Mouse (Mus musculus) heart, embryonic 13.5 days (tissue): ENCODE results near the gene Tmsb15l. TPM values are rescaled to one million over a fixed set of nuclear protein-coding genes. Genes with fewer than 3 reads are reported as not detected.

Source experiments
- ATAC-seq: fragments of 200-750 bp; cut with Nextera tagmentation; 2 replicates; pipeline ENCODE4 v1.8.0; 2017; ENCODE audit warnings: moderate TSS enrichment; ENCODE audit not compliant: insufficient number of reproducible peaks, low FRiP score, low TSS enrichment; ENCODE audit errors: extremely low read depth
- H3K27ac ChIP-seq: fragments of 300-500 bp; sonication (generic); replicated peaks from 2 replicates; pipeline ENCODE4 v1.5.1; 2015; ENCODE audit warnings: moderate library complexity, mild to moderate bottlenecking, inconsistent platforms
- H3K27me3 ChIP-seq: fragments of 300-500 bp; sonication (generic); replicated peaks from 2 replicates; pipeline ENCODE4 v1.6.1; 2015; ENCODE audit warnings: mild to moderate bottlenecking, inconsistent platforms
- H3K36me3 ChIP-seq: fragments of 300-500 bp; sonication (generic); 2 replicates; pipeline ENCODE4 v1.6.1; 2015; ENCODE audit warnings: mild to moderate bottlenecking, inconsistent platforms
- H3K4me1 ChIP-seq: fragments of 300-500 bp; sonication (generic); 2 replicates; pipeline ENCODE4 v1.6.1; 2015; ENCODE audit warnings: inconsistent platforms
- H3K4me2 ChIP-seq: fragments of 300-500 bp; sonication (generic); 2 replicates; pipeline ENCODE4 v1.6.1; 2015; ENCODE audit warnings: inconsistent platforms, mild to moderate bottlenecking, moderate library complexity
- H3K4me3 ChIP-seq: fragments of 300-500 bp; sonication (generic); 2 replicates; pipeline ENCODE4 v1.5.1; 2015; ENCODE audit warnings: moderate library complexity, mild to moderate bottlenecking, inconsistent platforms
- H3K9ac ChIP-seq: fragments of 300-500 bp; sonication (generic); 2 replicates; pipeline ENCODE4 v1.6.1; 2015; ENCODE audit warnings: inconsistent platforms, mild to moderate bottlenecking, moderate library complexity
- H3K9me3 ChIP-seq: fragments of 300-500 bp; sonication (generic); 2 replicates; pipeline ENCODE4 v1.6.1; 2016; ENCODE audit warnings: inconsistent platforms
- WGBS: fragments of 180-500 bp; shearing (Covaris S2); methylation state at CpG from one replicate; pipeline ENCODE4 v1.1.7; 2015; ENCODE audit warnings: mixed read lengths; 5-methylcytosine and 5-hydroxymethylcytosine counted together
- polyA plus RNA-seq: library from polyadenylated mRNA; unstranded; fragments of >200 nt; fragmentation: Nextera tagmentation; extraction: Ambion mirVana; gene quantifications from 2 replicates; pipeline ENCODE4 v1.2.1, GENCODE M21; 2015

The Tmsb15l gene
- polyA plus RNA-seq: 2.0 and 2.7 TPM in 2 replicates

DNA sequence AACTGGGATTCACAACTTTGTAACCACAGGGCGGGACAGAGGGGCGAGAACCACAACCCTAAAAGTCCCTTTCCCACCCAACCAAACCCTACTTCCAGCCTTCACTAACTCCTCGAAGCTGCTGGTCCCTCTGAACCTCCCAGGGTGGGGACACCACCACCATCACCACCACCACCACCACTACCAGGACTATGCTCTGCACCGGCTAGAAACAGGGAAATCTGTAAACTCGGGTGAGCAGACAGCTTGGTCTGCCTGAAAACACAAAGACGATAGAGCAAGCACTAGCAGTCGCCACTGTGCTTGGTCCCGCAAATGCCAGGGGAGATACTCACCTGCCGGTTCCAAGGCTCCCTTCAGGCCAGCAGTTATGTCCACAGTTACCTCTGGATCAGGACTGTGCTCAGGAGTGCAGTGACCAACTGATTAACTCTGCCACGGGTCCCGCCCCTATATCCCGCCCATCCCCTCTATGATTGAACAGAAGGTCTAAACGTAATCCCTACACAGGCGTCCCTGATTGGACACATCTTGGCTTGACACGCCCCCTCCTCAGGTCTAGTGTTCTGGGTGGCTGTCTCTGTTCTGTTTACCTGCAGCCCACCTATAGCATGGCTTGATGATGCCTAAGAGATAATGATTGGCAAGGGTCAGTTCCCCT, at the start of gene Tmsb15l, which contains the start of gene Tmsb15b1:
Gene Tmsb15l, minus strand, starts transcription at position 446 of the 661 bp plus-strand sequence.
Gene Tmsb15b1, minus strand, starts transcription at position 451 of the 661 bp plus-strand sequence.
- Histone ChIP-seq H3K36me3 (no peaks in the 10 kb centered on the region), H3K27ac (no peak within 1 kb of the TSS), H3K4me2 (peak within 1 kb of the TSS; percentile 67), H3K27me3 (no peaks in the 10 kb centered on the region), H3K9me3 (no peaks in the 10 kb centered on the region), H3K4me1 (no peaks in the 10 kb centered on the region), H3K9ac (peak within 1 kb of the TSS; percentile 71), H3K4me3 (peak within 1 kb of the TSS; percentile 53)
- peak; percentile 76 for ATAC-seq
- 22% methylated on average over 15 of the region's 15 CpGs for WGBS

DNA sequence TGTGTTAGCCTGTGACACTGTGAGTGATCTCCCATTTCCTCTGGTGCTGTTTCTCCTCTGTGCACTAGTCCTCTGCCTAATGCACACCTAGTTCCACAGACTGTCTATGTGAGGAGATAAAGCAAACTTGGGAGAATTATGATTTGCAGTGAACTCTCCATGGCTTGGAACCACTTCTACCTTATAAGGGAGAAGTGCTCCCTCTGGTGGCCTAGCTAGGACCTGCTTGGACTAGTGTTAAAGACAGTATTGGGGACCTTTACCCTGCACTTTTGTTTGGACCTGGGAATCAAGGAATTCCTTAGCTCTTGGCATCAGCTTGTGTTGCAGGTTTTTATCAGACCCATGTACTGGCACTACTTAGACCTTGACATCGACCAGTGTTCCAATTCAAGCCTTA, 42.6 kb upstream of the Tmsb15l start:
- no peak for ATAC-seq
- 19% methylated on average over 1 of the region's 1 CpGs for WGBS

DNA sequence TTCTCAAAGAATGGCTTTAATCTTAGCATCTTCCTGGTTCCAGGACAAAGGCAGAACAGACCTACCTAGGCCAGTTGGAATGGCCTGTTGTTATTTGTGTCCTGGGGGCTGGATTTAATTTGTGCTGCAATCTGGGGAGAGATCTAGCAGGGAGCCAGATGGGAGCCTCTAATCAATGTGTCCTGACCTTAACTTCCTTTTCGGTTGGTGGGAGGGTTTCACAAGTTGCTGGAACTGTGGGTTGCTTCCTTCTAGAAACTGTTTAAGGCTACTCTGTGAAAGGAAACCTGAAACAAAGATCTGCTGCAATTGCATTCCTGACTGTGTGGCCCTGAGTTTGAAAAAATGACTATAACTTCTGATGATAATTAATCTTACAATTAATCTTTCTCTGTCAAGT, 41.0 kb upstream of the Tmsb15l start:
- H3K9me3 ChIP-seq: no peaks in the 10 kb centered on the region
- H3K4me3 ChIP-seq: no peak overlapping the region
- H3K4me2 ChIP-seq: no peak overlapping the region
- H3K9ac ChIP-seq: no peak overlapping the region
- ATAC-seq: no peak
- no peaks in the 10 kb centered on the region for H3K4me1 ChIP-seq
- H3K36me3 ChIP-seq: peaks cover 15% of the 10 kb centered on the region
- no peak overlapping the region for H3K27ac ChIP-seq
- 64% methylated on average over 1 of the region's 1 CpGs for WGBS
- H3K27me3 ChIP-seq: no peaks in the 10 kb centered on the region

More for the DNA sequence above, 42.6 kb upstream of the Tmsb15l start:
- no peaks in the 10 kb centered on the region for H3K4me1 ChIP-seq
- H3K4me3 ChIP-seq: no peak overlapping the region
- H3K36me3 ChIP-seq: peaks cover 11% of the 10 kb centered on the region
- no peak overlapping the region for H3K27ac ChIP-seq
- no peaks in the 10 kb centered on the region for H3K9me3 ChIP-seq
- H3K27me3 ChIP-seq: no peaks in the 10 kb centered on the region
- no peak overlapping the region for H3K4me2 ChIP-seq
- H3K9ac ChIP-seq: no peak overlapping the region

GRCm38 (mm10) chrX:137015099-137015709, 38.5 kb upstream of the Tmsb15l start:
- no peak for ATAC-seq
- Histone ChIP-seq H3K4me1 (no peaks in the 10 kb centered on the region), H3K27ac (no peak overlapping the region), H3K36me3 (peaks cover 17% of the 10 kb centered on the region), H3K9me3 (no peaks in the 10 kb centered on the region), H3K9ac (no peak overlapping the region), H3K4me2 (no peak overlapping the region), H3K4me3 (no peak overlapping the region), H3K27me3 (no peaks in the 10 kb centered on the region)
- 47% methylated on average over 6 of the region's 6 CpGs for WGBS

DNA sequence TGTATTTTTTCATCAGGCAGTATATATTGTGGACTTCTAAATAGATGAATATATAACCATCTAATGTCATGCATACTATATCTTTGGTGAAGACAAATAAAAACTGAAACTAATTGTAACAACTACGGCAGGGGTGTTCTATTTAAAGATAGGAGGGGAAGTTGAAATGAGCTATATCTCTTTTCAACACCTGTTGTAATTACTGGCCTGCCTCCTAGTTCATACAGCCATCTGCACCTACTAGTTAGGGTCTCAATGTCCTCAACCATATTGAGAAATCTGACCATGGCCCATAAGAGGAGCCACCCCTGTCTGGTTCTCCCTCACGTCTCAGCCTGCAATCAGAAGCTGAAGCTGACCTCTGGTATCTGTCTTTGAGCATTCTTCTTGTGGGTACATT, 19.6 kb upstream of the Tmsb15l start:
- Histone ChIP-seq H3K4me2 (no peak overlapping the region), H3K9ac (no peak overlapping the region), H3K27me3 (peaks cover 46% of the 10 kb centered on the region), H3K4me1 (no peaks in the 10 kb centered on the region), H3K4me3 (no peak overlapping the region), H3K36me3 (no peaks in the 10 kb centered on the region), H3K9me3 (no peaks in the 10 kb centered on the region), H3K27ac (no peak overlapping the region)
- no peak for ATAC-seq
- WGBS: 56% methylated on average over 2 of the region's 2 CpGs

DNA sequence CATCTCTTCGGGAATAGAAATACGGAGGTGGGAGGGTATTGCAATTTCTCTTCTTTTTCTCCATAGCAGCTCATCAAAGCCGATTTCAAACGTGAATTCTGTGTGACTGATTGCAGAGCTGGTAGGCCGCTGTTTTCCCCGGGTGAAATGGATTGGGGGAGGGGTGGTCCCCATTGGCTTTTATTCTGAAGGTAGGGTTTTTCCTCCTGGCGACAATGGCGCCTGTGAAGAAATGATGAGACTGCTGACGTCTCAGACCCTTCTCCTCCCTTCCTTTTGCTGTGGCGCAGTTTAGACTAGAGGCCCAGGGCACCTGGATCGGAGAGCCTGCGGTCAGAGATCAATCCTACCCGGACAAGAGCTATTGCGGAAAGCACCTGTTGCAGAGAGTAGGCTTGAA, 17.0 kb upstream of the Tmsb15l start:
- 28% methylated on average over 14 of the region's 14 CpGs for WGBS
- Histone ChIP-seq H3K9ac (no peak overlapping the region), H3K27me3 (peaks cover 50% of the 10 kb centered on the region), H3K36me3 (no peaks in the 10 kb centered on the region), H3K4me1 (no peaks in the 10 kb centered on the region), H3K4me3 (peak overlapping the region; percentile 52), H3K9me3 (no peaks in the 10 kb centered on the region), H3K27ac (no peak overlapping the region), H3K4me2 (peak overlapping the region; percentile 69)
- no peak for ATAC-seq

GRCm38 (mm10) chrX:136992978-136993547, 16.4 kb upstream of the Tmsb15l start, which contains the start of gene Zcchc18:
Gene Zcchc18, plus strand, starts transcription at chrX:136993155.
- no peak within 1 kb of the TSS for H3K27ac ChIP-seq
- WGBS: 8% methylated on average over 24 of the region's 26 CpGs
- peak; percentile 74; the same call in 1 of the 2 replicates for ATAC-seq
- peak within 1 kb of the TSS; percentile 24; the same call in 1 of the 2 replicates for H3K9ac ChIP-seq
- no peaks in the 10 kb centered on the region for H3K4me1 ChIP-seq
- peak within 1 kb of the TSS; percentile 52 for H3K4me3 ChIP-seq
- H3K4me2 ChIP-seq: peak within 1 kb of the TSS; percentile 69
- H3K27me3 ChIP-seq: peaks cover 50% of the 10 kb centered on the region
- no peaks in the 10 kb centered on the region for H3K9me3 ChIP-seq
- H3K36me3 ChIP-seq: no peaks in the 10 kb centered on the region

DNA sequence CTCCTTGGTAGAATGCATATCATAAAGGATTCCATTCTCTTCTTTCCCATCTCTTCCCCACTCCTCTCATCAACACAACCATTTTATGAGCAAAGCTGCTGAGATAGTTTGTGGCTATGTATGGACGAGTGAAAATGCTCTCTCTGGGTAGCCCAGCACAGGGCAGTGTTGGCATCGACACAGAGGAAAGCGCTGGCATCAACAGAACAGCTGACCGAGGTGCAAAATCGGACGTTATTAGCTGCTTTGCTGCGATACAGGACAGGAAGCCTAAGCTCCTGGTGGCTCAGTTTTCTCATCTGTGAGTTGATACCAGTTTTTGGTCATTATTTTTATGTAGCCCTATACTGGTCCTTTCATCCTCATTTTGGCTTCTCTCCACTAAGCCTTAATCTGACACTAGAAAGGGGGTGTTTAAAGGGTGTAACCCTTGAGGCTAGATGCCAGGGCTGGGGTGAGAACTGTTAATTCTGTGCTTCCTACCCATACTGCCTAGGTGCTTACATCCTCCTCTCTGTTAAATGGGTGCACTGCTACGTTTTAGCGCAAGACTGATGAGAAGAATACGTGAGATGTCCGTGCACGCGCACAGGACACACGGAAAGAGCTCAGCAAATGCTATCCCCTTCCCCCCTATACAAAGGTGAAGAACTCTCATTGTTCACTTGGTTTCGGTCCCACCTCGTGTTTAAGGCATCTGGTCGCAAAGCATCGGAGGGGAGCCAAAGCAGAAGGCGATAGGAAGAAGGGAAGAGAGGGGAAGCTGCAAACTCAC, 15.7 kb upstream of the Tmsb15l start:
- Histone ChIP-seq H3K9ac (0 out of 2 replicates have a peak overlapping the region, but pooled peaks have one; percentile 24), H3K36me3 (no peaks in the 10 kb centered on the region), H3K4me1 (no peaks in the 10 kb centered on the region), H3K27ac (no peak overlapping the region), H3K9me3 (no peaks in the 10 kb centered on the region), H3K27me3 (peaks cover 50% of the 10 kb centered on the region), H3K4me2 (peak overlapping the region; percentile 69), H3K4me3 (peak overlapping the region; percentile 52)
- no peak for ATAC-seq
- WGBS: 22% methylated on average over 19 of the region's 19 CpGs

DNA sequence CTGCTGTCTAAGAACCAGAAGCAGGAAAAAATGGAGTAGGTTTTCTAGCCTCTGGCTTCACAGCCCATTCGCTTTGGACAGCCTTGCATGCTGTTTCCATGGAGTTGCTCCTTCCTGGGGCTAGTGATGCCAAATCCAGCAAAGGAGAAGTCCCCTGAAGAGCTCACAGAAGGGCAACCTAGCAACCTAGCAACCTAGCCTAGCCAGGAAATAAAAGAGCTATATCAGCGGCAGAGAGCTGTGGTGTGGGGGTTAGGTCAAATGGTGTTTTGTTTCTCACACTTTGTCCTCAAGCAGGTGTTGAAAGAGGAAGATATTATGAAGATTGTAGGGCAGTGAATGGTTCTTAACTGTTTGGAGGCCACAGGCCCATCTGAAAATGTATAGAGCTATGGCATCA, 14.6 kb upstream of the Tmsb15l start:
- no peak overlapping the region for H3K27ac ChIP-seq
- no peak overlapping the region for H3K4me2 ChIP-seq
- no peaks in the 10 kb centered on the region for H3K36me3 ChIP-seq
- no peaks in the 10 kb centered on the region for H3K9me3 ChIP-seq
- H3K9ac ChIP-seq: no peak overlapping the region
- no peak for ATAC-seq
- H3K27me3 ChIP-seq: peaks cover 50% of the 10 kb centered on the region
- no peak overlapping the region for H3K4me3 ChIP-seq
- no peaks in the 10 kb centered on the region for H3K4me1 ChIP-seq
- WGBS: 48% methylated on average over 2 of the region's 2 CpGs

DNA sequence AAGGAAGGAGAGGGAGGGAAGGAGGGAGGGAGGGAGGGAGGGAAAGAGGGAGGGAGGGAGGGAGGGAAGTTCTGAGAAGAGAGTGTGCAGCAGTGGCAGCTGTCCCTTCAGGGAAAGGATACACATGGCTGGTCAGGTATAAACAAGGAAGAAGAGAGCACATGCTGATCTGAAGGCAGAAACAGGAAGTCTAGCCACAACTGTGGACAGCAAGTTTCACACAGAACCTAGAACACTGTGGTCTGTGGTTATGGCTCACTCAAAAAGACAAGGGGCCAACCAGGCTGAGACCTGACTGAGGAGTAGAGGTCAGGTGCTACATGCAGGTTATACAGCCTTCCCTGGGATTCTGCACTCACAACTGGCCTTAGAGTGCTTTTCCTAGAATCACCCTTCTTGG, 9.4 kb upstream of the Tmsb15l start:
- Histone ChIP-seq H3K4me1 (no peaks in the 10 kb centered on the region), H3K9ac (no peak overlapping the region), H3K27ac (no peak overlapping the region), H3K4me2 (no peak overlapping the region), H3K4me3 (no peak overlapping the region), H3K36me3 (no peaks in the 10 kb centered on the region), H3K9me3 (no peaks in the 10 kb centered on the region), H3K27me3 (peaks cover 2% of the 10 kb centered on the region)
- no peak for ATAC-seq

GRCm38 (mm10) chrX:136978616-136979015, 1.9 kb upstream of the Tmsb15l start:
- Histone ChIP-seq H3K36me3 (no peaks in the 10 kb centered on the region), H3K4me2 (no peak overlapping the region), H3K27ac (no peak overlapping the region), H3K4me3 (no peak overlapping the region), H3K4me1 (no peaks in the 10 kb centered on the region), H3K9ac (no peak overlapping the region), H3K27me3 (no peaks in the 10 kb centered on the region), H3K9me3 (no peaks in the 10 kb centered on the region)
- no peak for ATAC-seq
